Mouse (Mus musculus): ENCODE measurements around the gene Mal.
"Not testable (repeated sequence)": the region's sequence is repeated elsewhere in the genome, so short reads cannot be mapped to it uniquely, and the experiment has no call there.

Mal gene

DNA sequence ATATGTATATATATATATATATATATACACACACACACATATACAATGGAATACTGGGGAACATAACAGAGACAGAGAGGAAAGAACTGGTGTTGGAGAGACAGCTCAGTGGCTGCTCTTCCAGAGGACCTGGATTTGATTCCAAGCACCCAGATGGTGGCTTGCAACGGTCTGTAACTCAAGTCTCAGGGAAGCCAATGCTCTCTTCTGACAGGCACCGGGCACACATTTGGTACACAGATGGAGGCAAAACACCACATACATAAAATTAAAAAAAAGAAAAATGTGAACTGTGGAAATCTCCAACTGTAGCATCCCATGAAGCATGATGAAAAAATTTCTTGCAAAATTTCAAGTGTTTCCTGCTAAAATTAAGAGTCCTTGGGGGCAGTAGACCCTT lies 31.7 kb downstream of the Mal start:
- no peak for DNase-seq (ENCODE audit: low spot score)

- no peak for DNase-seq (ENCODE audit: low spot score)
Measured at GRCm38 (mm10) chr2:127622065-127622464, 34.4 kb downstream of the Mal start.

- DNase-seq (ENCODE audit: low spot score): no peak
Measured at GRCm38 (mm10) chr2:127619311-127619710, 37.2 kb downstream of the Mal start.

GRCm38 (mm10) chr2:127612288-127612687 lies 44.2 kb downstream of the Mal start:
- no peak for DNase-seq (ENCODE audit: low spot score)

- DNase-seq (ENCODE audit: low spot score): no peak
Measured at GRCm38 (mm10) chr2:127611386-127611785, 45.1 kb downstream of the Mal start.

GRCm38 (mm10) chr2:127608986-127609385 lies 47.5 kb downstream of the Mal start:
- DNase-seq (ENCODE audit: low spot score): no peak

GRCm38 (mm10) chr2:127608234-127608633 lies 48.3 kb downstream of the Mal start:
- DNase-seq (ENCODE audit: low spot score): peak; percentile 19

DNA sequence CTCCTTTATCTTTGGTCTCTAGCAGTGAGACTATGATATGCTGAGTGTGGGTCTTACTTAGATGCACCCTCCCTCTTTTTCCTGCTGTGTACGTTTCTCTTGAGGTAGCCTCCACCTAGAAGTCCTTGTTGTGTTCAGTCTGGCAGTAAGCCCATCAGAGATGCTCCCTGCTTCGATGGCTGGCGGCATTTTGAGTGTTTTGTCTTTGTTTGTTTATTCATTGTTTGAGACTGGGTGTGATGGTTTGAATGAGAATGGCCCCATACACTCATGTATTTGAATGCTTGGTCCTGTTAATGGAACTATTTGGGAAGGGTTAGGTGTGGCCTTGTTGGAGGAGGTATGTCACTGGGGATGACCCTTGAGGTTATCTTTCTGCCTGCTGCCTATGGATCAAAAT lies 51.3 kb downstream of the Mal start:
- DNase-seq (ENCODE audit: low spot score): no peak

DNA sequence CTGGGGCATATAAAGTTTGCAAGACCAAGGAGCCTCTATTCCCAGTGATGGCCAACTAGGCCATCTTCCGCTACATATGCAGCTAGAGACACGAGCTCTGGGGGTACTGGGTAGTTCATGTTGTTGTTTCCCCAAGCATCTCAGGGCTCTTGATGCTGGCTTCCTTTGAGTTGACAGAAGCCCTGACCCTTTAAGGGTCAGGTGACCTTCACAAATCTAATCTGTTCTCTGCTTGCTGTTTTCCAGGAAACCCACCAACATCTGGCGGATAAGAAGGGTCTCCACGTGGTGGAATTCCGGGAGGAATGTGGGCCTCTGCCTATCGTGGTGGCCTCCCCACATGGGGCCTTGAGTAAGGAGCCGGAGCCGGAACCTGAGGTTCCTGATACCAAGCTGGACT lies 53.1 kb downstream of the Mal start:
- DNase-seq (ENCODE audit: low spot score): not testable (repeated sequence)

DNA sequence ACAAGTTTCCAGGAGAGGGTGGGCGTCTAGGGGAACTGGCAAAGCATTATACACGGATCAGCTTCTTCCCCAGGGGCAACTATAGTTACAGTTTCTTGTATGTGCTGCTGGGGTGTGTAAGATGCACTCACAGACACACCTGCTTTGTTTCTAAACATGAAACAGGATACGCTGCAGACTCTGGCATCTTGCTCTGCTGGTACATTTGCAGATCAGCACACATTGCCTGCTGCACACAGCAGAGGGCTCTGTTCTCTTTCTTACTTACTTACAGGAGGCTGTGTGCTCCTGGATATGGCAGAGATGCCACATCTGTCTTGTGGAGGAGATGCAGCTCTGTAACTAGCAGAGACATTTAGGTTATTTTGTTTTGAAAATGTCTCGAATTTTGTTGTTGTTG lies 65.7 kb downstream of the Mal start:
- DNase-seq (ENCODE audit: low spot score): no peak

DNA sequence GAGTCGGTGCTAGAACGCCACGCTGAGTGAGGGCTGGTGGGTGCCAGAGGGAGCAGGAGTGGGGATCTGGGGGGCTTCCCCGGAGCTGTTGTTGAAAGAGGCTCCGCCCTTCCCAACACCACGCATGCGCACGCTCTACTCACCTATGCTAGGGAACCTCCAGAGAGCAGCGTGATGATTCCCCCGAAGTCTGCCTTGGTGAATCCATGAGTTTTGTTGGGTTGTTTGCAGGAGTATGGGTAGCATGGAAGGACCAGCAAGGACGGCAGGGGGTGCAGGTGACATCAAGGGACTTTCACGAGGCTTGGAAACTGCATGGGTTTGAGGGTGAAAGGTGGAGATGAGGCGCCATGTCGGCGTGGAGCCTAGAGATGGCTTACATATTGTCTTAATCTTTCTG lies 66.3 kb downstream of the Mal start:
- no peak for DNase-seq (ENCODE audit: low spot score)

- DNase-seq (ENCODE audit: low spot score): no peak
Measured at GRCm38 (mm10) chr2:127588897-127589296, 67.6 kb downstream of the Mal start.

GRCm38 (mm10) chr2:127587514-127587844 lies 69.0 kb downstream of the Mal start:
- DNase-seq (ENCODE audit: low spot score): no peak

GRCm38 (mm10) chr2:127586694-127587513 lies 69.6 kb downstream of the Mal start, which contains the start of the genes Zfp661 and Mrps5:
Gene Zfp661, minus strand, starts transcription at chr2:127587094.
Gene Mrps5, plus strand, starts transcription at chr2:127587222.
- peak; percentile 84 for DNase-seq (ENCODE audit: low spot score)

DNA sequence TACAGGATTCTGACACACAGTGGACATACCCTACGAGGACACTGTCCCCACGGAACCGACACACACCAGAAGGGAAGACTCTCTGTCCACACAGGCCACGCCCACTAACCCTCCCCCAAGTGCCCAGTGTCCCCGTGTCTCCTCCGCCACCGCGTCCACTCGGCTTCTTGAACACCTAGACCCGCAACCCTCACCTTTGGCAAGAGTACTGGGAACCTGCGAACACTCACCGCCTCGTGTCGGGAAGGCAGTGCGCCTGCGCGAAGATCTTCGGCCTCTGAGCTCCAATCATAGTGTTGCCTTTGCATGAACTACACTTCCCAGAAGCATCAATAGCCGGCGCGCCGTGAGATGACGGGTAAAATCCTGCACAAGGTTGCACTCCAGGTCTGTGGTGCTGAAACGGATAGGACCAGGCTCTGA lies 72.0 kb downstream of the Mal start:
- peak; percentile 92 for DNase-seq (ENCODE audit: low spot score)

All from c-Kit-positive CD71-positive TER-119-positive erythroid progenitor cells, embryonic 14.5 days (primary cell).